Mouse (Mus musculus): ENCODE results near the gene Notch4.

- TF ChIP-seq CTCF (IDR thresholded peaks at IDR 0.05; ENCODE audit: low read depth) (no peak), EP300 (IDR thresholded peaks at IDR 0.05; ENCODE audit: low read depth) (no peak)
These were observed 5.9 kb downstream of the Notch4 start for GRCm38 (mm10) chr17:34569919-34570318.

Measured in heart, postnatal 0 days (tissue).